Mouse (Mus musculus) neural tube, embryonic 12.5 days (tissue): ENCODE data around the gene Apol8. TPM values are rescaled to one million over a fixed set of nuclear protein-coding genes. Genes with fewer than 3 reads are reported as not detected.
"Not testable (repeated sequence)": the region's sequence is repeated elsewhere in the genome, so short reads cannot be mapped to it uniquely, and the experiment has no call there.

Experiments
- ATAC-seq: fragments of 200-750 bp; cut with Nextera tagmentation; 2 replicates; pipeline ENCODE4 v1.8.0; 2017; ENCODE audit warnings: low read depth, mild to moderate bottlenecking, moderate TSS enrichment, moderate library complexity; ENCODE audit not compliant: low FRiP score
- H3K27ac ChIP-seq: fragments of 300-500 bp; sonication (generic); 2 replicates; pipeline ENCODE4 v1.5.1; 2016
- H3K27me3 ChIP-seq: fragments of 300-500 bp; sonication (generic); replicated peaks from 2 replicates; pipeline ENCODE4 v1.6.1; 2016; ENCODE audit warnings: mild to moderate bottlenecking
- H3K36me3 ChIP-seq: fragments of 300-500 bp; sonication (generic); 2 replicates; pipeline ENCODE4 v1.6.1; 2016; ENCODE audit warnings: mild to moderate bottlenecking
- H3K4me1 ChIP-seq: fragments of 300-500 bp; sonication (generic); 2 replicates; pipeline ENCODE4 v1.6.1; 2016
- H3K4me2 ChIP-seq: fragments of 300-500 bp; sonication (generic); replicated peaks from 2 replicates; pipeline ENCODE4 v1.6.1; 2016; ENCODE audit warnings: mild to moderate bottlenecking
- H3K4me3 ChIP-seq: fragments of 300-500 bp; sonication (generic); 2 replicates; pipeline ENCODE4 v1.5.1; 2016
- H3K9ac ChIP-seq: fragments of 300-500 bp; sonication (generic); 2 replicates; pipeline ENCODE4 v1.6.1; 2016; ENCODE audit warnings: mild to moderate bottlenecking
- H3K9me3 ChIP-seq: fragments of 300-500 bp; sonication (generic); 2 replicates; pipeline ENCODE4 v1.6.1; 2016; ENCODE audit warnings: mild to moderate bottlenecking
- WGBS: fragments of 180-500 bp; shearing (Covaris S2); methylation state at CpG from one replicate; pipeline ENCODE4 v1.1.7; 2016; 5-methylcytosine and 5-hydroxymethylcytosine counted together
- polyA plus RNA-seq: library from polyadenylated mRNA; unstranded; fragments of >200 nt; fragmentation: Nextera tagmentation; extraction: Ambion mirVana; gene quantifications from 2 replicates; pipeline ENCODE4 v1.2.1, GENCODE M21; 2016

Apol8 gene
- polyA plus RNA-seq, 1 experiment from 2014 or later: 0.48 TPM

DNA sequence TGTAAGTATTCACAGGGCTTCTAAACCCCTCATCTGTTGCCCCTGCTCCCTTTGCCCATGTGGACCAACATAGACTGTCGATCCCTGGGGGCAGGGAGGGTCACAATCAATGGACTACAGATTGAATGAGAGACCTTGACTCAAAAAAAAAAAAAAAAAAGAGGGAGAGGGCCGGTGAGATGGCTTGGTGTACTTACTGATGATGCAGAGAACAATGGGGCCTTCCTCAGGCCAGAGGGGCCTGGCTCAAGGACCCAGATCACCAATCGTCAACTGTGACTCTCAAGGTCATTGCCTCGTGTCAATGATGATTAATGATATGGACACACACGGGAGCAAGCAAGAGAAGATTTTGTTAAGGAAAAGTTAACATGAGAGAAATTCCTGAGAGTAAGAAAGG lies 12.2 kb downstream of the Apol8 start:
- Histone ChIP-seq H3K4me3 (no peak overlapping the region), H3K27me3 (no peaks in the 10 kb centered on the region), H3K36me3 (no peaks in the 10 kb centered on the region), H3K4me2 (no peak overlapping the region), H3K27ac (no peak overlapping the region), H3K9me3 (0 out of 2 replicates have a peak, but pooled peaks cover 3% of the 10 kb centered on the region), H3K9ac (no peak overlapping the region), H3K4me1 (no peaks in the 10 kb centered on the region)
- 27% methylated on average over 5 of the region's 5 CpGs for WGBS
- ATAC-seq: no peak

DNA sequence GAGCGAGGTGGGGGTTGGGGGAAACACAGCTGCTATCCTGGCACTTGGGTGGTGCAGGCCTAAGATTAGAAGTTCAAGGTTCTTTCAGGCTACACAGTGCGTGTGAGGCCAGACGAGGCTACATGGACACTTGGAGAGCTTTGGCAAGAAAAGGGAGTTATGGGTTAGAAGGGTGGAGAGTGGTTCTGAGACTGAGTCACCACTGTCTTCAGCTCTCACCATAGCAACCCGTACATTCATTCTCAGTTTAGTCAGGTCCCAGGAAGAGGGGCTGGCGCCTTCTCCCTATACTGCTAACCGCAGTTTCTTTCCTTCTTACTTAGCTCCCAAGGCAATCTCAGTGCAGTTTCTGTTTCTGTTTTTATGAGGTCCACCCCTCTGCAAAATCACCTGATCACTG lies 15.2 kb downstream of the Apol8 start:
- WGBS: 90% methylated on average over 6 of the region's 6 CpGs
- H3K9ac ChIP-seq, H3K4me1 ChIP-seq, H3K27me3 ChIP-seq, H3K36me3 ChIP-seq, H3K4me3 ChIP-seq, H3K27ac ChIP-seq, H3K9me3 ChIP-seq, H3K4me2 ChIP-seq, ATAC-seq: not testable (repeated sequence)

DNA sequence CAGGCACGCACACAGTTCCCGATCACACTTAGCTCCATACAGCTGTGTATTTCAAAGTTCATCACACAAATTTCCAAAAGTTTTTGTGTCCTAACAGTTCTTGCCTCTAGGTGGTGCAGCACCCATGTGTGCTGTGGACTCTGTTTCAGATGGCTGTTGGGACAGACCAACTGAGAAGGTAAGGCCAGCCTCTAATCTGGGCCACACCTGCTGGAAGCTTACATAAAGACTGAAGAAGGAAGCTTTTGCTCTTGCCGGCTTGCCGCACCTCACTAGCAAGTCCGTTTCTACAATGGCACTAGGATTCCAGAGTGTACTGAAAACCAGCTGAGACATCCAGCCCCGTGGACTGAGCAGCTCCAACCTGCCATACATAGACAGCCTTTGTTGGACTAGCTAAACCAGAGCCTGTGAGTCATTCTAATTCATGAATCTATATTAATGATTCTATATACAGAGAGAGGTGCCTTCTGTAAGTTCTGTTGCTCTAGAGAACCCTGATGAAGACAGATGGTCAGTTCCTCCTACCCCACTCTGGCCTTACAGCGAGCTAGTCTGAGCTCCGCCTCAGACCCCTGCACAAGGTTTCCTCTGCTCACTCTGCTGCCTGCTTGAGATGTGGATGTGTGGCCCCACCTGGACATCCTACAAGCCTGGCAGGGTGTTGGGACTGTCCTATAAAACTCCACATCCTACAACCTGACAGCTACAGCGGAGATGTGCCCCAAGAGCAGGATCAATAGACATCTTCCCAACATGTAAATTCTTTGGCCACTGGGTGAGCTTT lies 16.1 kb downstream of the Apol8 start:
- H3K27ac ChIP-seq: no peak overlapping the region
- no peak overlapping the region for H3K9ac ChIP-seq
- no peak overlapping the region for H3K4me3 ChIP-seq
- no peak overlapping the region for H3K4me2 ChIP-seq
- no peak for ATAC-seq
- 80% methylated on average over 9 of the region's 9 CpGs for WGBS
- no peaks in the 10 kb centered on the region for H3K9me3 ChIP-seq
- no peaks in the 10 kb centered on the region for H3K36me3 ChIP-seq
- no peaks in the 10 kb centered on the region for H3K4me1 ChIP-seq
- no peaks in the 10 kb centered on the region for H3K27me3 ChIP-seq

DNA sequence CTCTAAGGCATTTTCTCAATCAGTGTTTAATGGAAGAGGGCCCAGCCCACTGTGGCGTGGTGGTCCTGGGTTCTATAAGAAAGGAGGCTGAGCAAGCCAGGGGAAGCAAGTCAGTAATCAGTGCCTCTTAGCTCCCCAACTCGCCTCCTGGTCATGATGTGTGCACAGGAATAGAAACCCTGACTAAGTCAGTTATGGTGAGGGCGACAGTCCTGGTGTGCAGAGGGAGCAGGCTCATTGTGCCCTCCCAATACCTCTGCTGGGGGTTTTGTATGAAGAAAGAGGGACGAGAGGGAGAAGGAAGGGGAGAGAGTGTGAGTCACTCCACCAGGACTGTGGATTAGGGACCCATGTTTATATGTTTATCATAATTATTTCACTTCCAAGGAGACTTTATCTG lies 22.9 kb downstream of the Apol8 start:
- not testable (repeated sequence) for H3K9ac ChIP-seq, H3K4me3 ChIP-seq, ATAC-seq, H3K4me1 ChIP-seq, H3K36me3 ChIP-seq, H3K4me2 ChIP-seq, H3K9me3 ChIP-seq, H3K27ac ChIP-seq, H3K27me3 ChIP-seq
- WGBS: 78% methylated on average over 4 of the region's 4 CpGs

DNA sequence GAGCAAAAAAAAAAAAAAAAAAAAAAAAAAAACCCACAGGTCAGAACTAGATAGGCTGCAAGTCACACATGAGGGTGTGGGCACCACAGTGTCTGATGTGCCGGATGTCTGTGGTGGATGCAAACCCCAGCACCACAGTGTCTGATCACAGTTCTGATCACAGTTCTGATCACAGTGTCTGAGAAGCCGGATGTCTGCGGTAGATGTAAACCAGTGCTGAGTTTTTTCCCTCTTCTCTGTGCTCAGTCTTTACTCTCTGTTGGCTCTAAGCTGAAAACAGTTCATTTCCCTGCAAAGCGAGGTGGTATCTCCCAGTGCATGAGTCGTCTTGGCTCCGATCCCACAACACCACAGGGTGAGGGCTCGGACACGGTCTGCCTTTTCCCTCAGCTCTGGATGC lies 23.4 kb downstream of the Apol8 start:
- 90% methylated on average over 8 of the region's 8 CpGs for WGBS
- ATAC-seq: not testable (repeated sequence)

DNA sequence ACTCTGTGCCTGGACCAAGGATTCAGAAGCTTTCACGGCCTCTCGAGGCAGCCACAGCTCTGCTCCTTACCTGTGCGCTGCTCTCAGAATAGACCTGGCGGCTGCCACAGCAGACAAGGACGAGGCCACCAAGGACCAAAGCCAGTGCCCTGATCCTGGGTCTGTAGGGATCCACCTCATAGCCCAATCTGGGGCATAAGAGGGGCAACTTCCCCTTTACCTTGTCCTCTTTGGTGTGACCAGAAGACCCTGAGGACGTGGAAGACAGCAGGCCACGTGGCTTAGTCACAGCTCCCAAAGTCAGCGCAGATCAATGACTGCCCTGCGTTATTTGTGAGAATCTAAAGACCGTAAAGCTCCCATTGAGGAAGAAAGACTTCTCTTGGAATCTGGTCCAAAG lies 24.0 kb downstream of the Apol8 start:
- H3K27ac ChIP-seq, H3K27me3 ChIP-seq, H3K4me2 ChIP-seq, H3K9ac ChIP-seq, H3K4me3 ChIP-seq, H3K9me3 ChIP-seq, ATAC-seq, H3K36me3 ChIP-seq, H3K4me1 ChIP-seq: not testable (repeated sequence)
- 70% methylated on average over 10 of the region's 10 CpGs for WGBS

More for the DNA sequence above, 23.4 kb downstream of the Apol8 start:
- H3K4me1 ChIP-seq, H3K4me3 ChIP-seq, H3K27me3 ChIP-seq, H3K9me3 ChIP-seq, H3K4me2 ChIP-seq, H3K36me3 ChIP-seq, H3K27ac ChIP-seq, H3K9ac ChIP-seq: not testable (repeated sequence)

DNA sequence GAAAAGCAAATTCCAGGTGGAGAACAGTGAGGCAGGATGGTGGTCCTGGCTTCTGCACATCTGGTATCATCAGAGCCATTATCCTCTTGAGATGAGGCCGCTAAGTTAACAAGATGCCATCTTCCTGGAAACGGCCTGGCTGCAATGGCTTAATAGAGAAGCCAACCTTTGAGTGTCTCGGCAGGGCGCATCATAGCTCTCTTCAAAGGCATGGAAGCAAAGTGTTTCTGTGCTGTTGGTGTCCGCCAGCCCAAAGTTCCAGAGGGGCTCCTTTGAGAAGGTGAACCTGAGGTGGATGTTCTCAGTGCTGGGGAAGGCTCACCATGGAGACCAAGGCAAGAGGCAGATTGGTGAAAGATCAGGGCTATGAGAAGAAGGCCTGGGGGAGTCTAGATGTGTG lies 25.2 kb downstream of the Apol8 start:
- no peak overlapping the region for H3K4me2 ChIP-seq
- WGBS: 83% methylated on average over 5 of the region's 5 CpGs
- no peak for ATAC-seq
- no peaks in the 10 kb centered on the region for H3K4me1 ChIP-seq
- no peaks in the 10 kb centered on the region for H3K27me3 ChIP-seq
- H3K27ac ChIP-seq: no peak overlapping the region
- H3K36me3 ChIP-seq: no peaks in the 10 kb centered on the region
- H3K9me3 ChIP-seq: no peaks in the 10 kb centered on the region
- no peak overlapping the region for H3K9ac ChIP-seq
- H3K4me3 ChIP-seq: no peak overlapping the region

DNA sequence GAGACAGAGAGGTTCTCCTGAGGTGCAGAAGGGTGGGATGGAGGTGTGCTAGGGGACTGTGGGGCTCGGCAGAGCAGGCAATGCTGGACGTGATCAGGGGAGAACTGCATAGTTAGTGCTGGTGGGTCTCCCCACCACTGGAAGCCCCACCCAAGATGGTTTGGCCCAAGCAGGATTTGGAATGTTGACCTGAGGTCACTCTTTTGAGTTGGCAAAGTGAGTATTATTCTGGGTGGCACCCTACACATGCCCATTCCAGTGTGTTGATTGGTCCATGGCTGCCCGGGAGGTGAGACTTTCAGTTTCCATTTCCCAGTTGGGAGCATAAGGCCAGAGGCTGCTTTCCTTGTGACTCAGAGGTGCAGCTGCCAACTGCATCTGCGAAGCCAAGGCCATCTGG lies 28.1 kb downstream of the Apol8 start, which contains the start of gene Apol9b:
Apol9b (plus strand) TSS at position 301 of the 400 bp plus-strand sequence.
- H3K4me3 ChIP-seq, H3K4me2 ChIP-seq, H3K9me3 ChIP-seq, H3K36me3 ChIP-seq, H3K4me1 ChIP-seq, ATAC-seq, H3K27ac ChIP-seq, H3K9ac ChIP-seq, H3K27me3 ChIP-seq: not testable (repeated sequence)
- 85% methylated on average over 2 of the region's 4 CpGs for WGBS

DNA sequence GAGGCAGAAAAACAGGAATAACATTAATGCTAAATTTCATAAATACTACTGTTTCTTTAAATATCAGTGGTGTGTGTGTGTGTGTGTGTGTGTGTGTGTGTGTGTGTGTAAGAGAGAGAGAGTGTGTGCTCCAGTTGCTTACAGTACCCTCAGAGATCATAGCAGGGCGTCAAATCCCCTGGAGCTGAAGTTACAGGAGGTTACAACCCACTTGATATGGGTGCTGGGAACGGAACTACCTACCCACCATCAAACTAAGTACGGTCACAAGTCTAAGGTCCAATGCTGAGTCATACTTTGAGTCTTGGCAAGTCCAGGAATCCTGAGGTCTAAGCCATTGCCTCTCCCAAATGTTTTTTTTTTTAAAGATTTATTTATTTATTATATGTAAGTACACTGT lies 29.1 kb downstream of the Apol8 start:
- not testable (repeated sequence) for H3K9ac ChIP-seq, H3K9me3 ChIP-seq, H3K4me2 ChIP-seq, ATAC-seq, H3K27me3 ChIP-seq, H3K27ac ChIP-seq, H3K4me3 ChIP-seq, H3K36me3 ChIP-seq, H3K4me1 ChIP-seq
- WGBS: 91% methylated on average over 3 of the region's 3 CpGs

DNA sequence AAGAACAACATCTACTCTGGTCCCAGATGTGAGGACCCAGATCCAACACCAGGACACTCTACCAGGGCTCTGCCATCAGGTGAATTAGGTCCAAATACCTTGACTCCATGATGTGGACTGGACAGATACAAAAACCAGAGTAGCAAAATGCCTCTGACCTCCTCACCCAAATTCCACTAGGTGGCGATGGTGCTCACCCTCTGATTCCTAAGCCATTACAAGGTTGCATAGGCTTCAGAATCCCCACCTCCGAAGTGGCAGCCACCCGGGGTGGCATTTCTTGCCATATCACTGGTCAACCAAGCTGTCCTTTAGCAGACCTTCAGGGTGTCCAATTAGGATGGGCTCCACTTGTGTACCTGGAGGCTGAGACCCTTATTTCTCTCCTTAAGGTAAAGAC lies 29.7 kb downstream of the Apol8 start:
- not testable (repeated sequence) for ATAC-seq, H3K27ac ChIP-seq, H3K27me3 ChIP-seq, H3K4me3 ChIP-seq, H3K9ac ChIP-seq, H3K4me1 ChIP-seq, H3K36me3 ChIP-seq, H3K4me2 ChIP-seq, H3K9me3 ChIP-seq
- WGBS: 16% methylated on average over 3 of the region's 3 CpGs

DNA sequence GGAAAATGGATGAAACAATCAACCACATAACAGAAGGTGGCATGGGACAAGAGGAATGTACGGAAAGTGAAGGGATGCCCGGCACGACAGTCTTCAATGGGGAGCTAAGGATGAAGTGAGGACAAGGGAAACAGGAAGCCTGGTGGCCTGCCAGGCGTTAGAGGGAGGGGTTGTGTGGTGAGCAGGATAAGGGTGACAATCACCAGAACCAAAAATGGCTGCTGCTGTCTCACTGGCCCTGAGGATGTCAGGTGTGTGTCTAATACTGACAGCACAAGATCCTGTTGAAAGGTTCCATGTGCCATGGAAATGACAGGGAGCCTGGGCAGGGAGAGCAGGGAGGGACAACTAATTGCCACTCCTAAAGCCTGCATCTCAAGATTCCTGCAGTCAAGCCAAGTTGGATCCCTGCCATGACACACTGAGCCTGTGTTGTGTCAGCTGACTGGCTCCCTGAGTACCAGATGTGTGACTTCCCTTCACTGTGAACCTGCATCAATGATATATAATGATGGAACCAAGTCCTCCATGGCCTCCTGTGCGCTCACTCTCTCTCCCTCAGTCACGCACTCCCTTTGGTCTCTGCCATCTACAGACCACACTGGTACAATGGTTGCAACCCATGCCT lies 31.3 kb downstream of the Apol8 start:
- H3K4me3 ChIP-seq, H3K4me2 ChIP-seq, ATAC-seq, H3K9me3 ChIP-seq, H3K36me3 ChIP-seq, H3K27ac ChIP-seq, H3K9ac ChIP-seq, H3K27me3 ChIP-seq, H3K4me1 ChIP-seq: not testable (repeated sequence)
- 81% methylated on average over 6 of the region's 6 CpGs for WGBS

DNA sequence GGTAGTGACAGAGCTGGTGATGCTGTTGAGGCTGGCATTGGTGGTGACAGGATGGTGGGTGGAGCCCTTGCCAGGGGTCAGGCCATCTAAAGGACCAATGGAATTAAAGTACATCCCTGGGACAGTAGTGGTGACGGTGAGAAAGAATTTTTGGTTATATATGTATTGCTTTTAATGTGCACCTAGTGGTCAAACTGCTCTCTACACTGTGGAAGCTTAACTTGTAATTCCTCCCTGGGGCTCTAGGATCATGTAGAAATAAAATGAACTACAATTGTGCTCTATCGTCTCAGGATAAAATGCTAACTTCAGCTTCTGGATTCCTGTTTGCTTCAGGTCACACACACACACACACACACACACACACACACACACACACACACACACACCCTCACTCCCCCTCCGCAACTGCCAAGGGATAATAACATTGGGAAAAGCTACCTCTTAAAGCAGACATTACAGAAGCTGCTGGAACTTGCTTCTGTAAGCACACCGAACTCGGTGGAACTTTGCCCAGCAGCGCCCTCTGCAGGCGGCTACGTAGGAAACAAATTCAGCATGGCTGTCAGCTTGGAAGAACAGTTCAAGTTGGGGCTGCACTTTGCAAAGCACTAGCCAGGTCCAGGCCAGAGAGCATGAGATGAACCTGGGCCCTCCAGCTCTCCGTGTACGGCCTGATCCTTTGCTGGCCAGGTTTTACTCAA lies 32.4 kb downstream of the Apol8 start:
- not testable (repeated sequence) for H3K36me3 ChIP-seq, H3K9ac ChIP-seq, ATAC-seq, H3K4me1 ChIP-seq, H3K27ac ChIP-seq, H3K4me3 ChIP-seq, H3K27me3 ChIP-seq, H3K9me3 ChIP-seq, H3K4me2 ChIP-seq
- 16% methylated on average over 3 of the region's 10 CpGs for WGBS
